Mouse (Mus musculus) bone marrow macrophage, adult 2 months (primary cell): ENCODE data around the gene Napb. TPM values are rescaled to one million over a fixed set of nuclear protein-coding genes. Genes with fewer than 3 reads are reported as not detected.
A peak's percentile ranks its signal among the peaks of the same experiment; 100 is the strongest.
"Not testable (repeated sequence)": the region's sequence is repeated elsewhere in the genome, so short reads cannot be mapped to it uniquely, and the experiment has no call there.

Experiments used
- H3K27ac ChIP-seq: 2 replicates; pipeline ENCODE4 v1.5.1; 2012; ENCODE audit warnings: low read depth, low read length; ENCODE audit not compliant: insufficient read depth
- H3K4me1 ChIP-seq: 2 replicates; pipeline ENCODE4 v1.6.1; 2012; ENCODE audit warnings: low read length; ENCODE audit not compliant: control insufficient read depth, insufficient read depth
- H3K4me3 ChIP-seq: 2 replicates; pipeline ENCODE4 v1.5.1; 2012; ENCODE audit warnings: mild to moderate bottlenecking, low read length, moderate library complexity; ENCODE audit not compliant: insufficient read depth
- CTCF ChIP-seq: IDR thresholded peaks from 2 replicates; pipeline ENCODE4 v1.5.1; 2012; ENCODE audit warnings: low read depth, mild to moderate bottlenecking, low read length, moderate library complexity
- POLR2A ChIP-seq: IDR thresholded peaks from 2 replicates; pipeline ENCODE4 v1.6.1; 2012; ENCODE audit warnings: mild to moderate bottlenecking, low read depth, low read length, borderline replicate concordance
- polyA plus RNA-seq: library from polyadenylated mRNA; stranded (reverse); fragments of >200 nt; gene quantifications from 2 replicates; pipeline ENCODE4 v1.2.4, GENCODE M21; 2012; ENCODE audit not compliant: missing spikeins, insufficient read depth, insufficient read length

Gene Napb
- polyA plus RNA-seq, result 3.4 and 3.7 TPM in 2 replicates

GRCm38 (mm10) chr2:148732327-148733000 lies at the start of gene Napb:
TSS of gene Napb (minus strand) at chr2:148732467.
- Histone ChIP-seq H3K4me3 (peak within 1 kb of the TSS; percentile 78), H3K4me1 (peaks cover 19% of the 10 kb centered on the region), H3K27ac (peak within 1 kb of the TSS; percentile 30)
- no peak for TF ChIP-seq CTCF

- Histone ChIP-seq H3K4me1 (no peaks in the 10 kb centered on the region), H3K27ac (no peak within 1 kb of the TSS), H3K4me3 (no peak within 1 kb of the TSS)
- TF ChIP-seq POLR2A (no peak), CTCF (no peak)
These were observed 49.4 kb upstream of the Napb start, which contains the start of gene 8030411F24Rik for GRCm38 (mm10) chr2:148781709-148782108. TSS of gene 8030411F24Rik (plus strand) at chr2:148782009.

GRCm38 (mm10) chr2:148771397-148771796 lies 39.1 kb upstream of the Napb start, which contains the start of gene Cst11:
TSS of gene Cst11 (minus strand) at chr2:148771497.
- not testable (repeated sequence) for H3K4me3 ChIP-seq, H3K4me1 ChIP-seq, H3K27ac ChIP-seq

GRCm38 (mm10) chr2:148763648-148764388 lies 31.6 kb upstream of the Napb start:
- Histone ChIP-seq H3K4me1 (peaks cover 9% of the 10 kb centered on the region), H3K4me3 (no peak overlapping the region), H3K27ac (peak overlapping the region; percentile 46)
- TF ChIP-seq POLR2A (no peak), CTCF (no peak)

GRCm38 (mm10) chr2:148754310-148754846 lies 22.1 kb upstream of the Napb start:
- Histone ChIP-seq H3K27ac (no peak overlapping the region), H3K4me3 (no peak overlapping the region), H3K4me1 (peaks cover 12% of the 10 kb centered on the region)
- TF ChIP-seq CTCF, result no peak
- TF ChIP-seq POLR2A, result no peak

GRCm38 (mm10) chr2:148751893-148752813 lies 19.9 kb upstream of the Napb start:
- H3K27ac ChIP-seq, result no peak overlapping the region
- H3K4me3 ChIP-seq, result peak overlapping the region; percentile 53
- TF ChIP-seq CTCF (no peak), POLR2A (no peak)
- peaks cover 12% of the 10 kb centered on the region for H3K4me1 ChIP-seq

- H3K4me3 ChIP-seq, result no peak within 1 kb of the TSS
- no peak within 1 kb of the TSS for H3K27ac ChIP-seq
- TF ChIP-seq CTCF, result no peak
- no peak for TF ChIP-seq POLR2A
- H3K4me1 ChIP-seq, result peaks cover 12% of the 10 kb centered on the region
These were observed 17.8 kb upstream of the Napb start, which contains the start of gene Cstl1 for GRCm38 (mm10) chr2:148750058-148750457. TSS of gene Cstl1 (plus strand) at chr2:148750358.

GRCm38 (mm10) chr2:148743846-148744407 lies 11.7 kb upstream of the Napb start:
- TF ChIP-seq CTCF (no peak), POLR2A (no peak)
- Histone ChIP-seq H3K4me1 (no peaks in the 10 kb centered on the region), H3K4me3 (no peak overlapping the region), H3K27ac (no peak overlapping the region)

GRCm38 (mm10) chr2:148743001-148743400 lies 10.7 kb upstream of the Napb start:
- Histone ChIP-seq H3K4me3 (no peak overlapping the region), H3K27ac (no peak overlapping the region), H3K4me1 (no peaks in the 10 kb centered on the region)
- TF ChIP-seq POLR2A (no peak), CTCF (no peak)
